Mouse (Mus musculus): Measurements from ENCODE around the gene Rgsl1.
A peak's percentile ranks its signal among the peaks of the same experiment; 100 is the strongest.
"Not testable (repeated sequence)": the region's sequence is repeated elsewhere in the genome, so short reads cannot be mapped to it uniquely, and the experiment has no call there.

The Rgsl1 gene

GRCm38 (mm10) chr1:153844042-153844441 is at the start of gene Rgsl1:
TSS of gene Rgsl1 (minus strand) at chr1:153844142.
- DNase-seq (ENCODE audit: low read depth, low spot score): no peak

- no peak for DNase-seq (ENCODE audit: low read depth, low spot score)
These were observed 47.5 kb upstream of the Rgsl1 start, which contains the start of gene Teddm1a for GRCm38 (mm10) chr1:153891442-153891841. TSS of gene Teddm1a (plus strand) at chr1:153891742.

- DNase-seq (ENCODE audit: low read depth, low spot score): no peak
These were observed 46.2 kb upstream of the Rgsl1 start for GRCm38 (mm10) chr1:153890121-153890520.

- DNase-seq (ENCODE audit: low read depth, low spot score): no peak
These were observed 42.2 kb upstream of the Rgsl1 start for GRCm38 (mm10) chr1:153886024-153886633.

- DNase-seq (ENCODE audit: low read depth, low spot score): not testable (repeated sequence)
These were observed 36.4 kb upstream of the Rgsl1 start for GRCm38 (mm10) chr1:153880391-153880790.

GRCm38 (mm10) chr1:153874045-153874444 is 30.1 kb upstream of the Rgsl1 start, which contains the start of gene Teddm1b:
TSS of gene Teddm1b (plus strand) at chr1:153874345.
- no peak for DNase-seq (ENCODE audit: low read depth, low spot score)

GRCm38 (mm10) chr1:153855946-153856345 is 12.0 kb upstream of the Rgsl1 start:
- DNase-seq (ENCODE audit: low read depth, low spot score): no peak

- DNase-seq (ENCODE audit: low read depth, low spot score): not testable (repeated sequence)
These were observed 8.8 kb upstream of the Rgsl1 start for GRCm38 (mm10) chr1:153852696-153853095.

GRCm38 (mm10) chr1:153846867-153847266 is 2.9 kb upstream of the Rgsl1 start:
- DNase-seq (ENCODE audit: low read depth, low spot score): peak; percentile 68

- DNase-seq (ENCODE audit: low read depth, low spot score): no peak
These were observed 2.5 kb upstream of the Rgsl1 start for GRCm38 (mm10) chr1:153846420-153846819.

GRCm38 (mm10) chr1:153842121-153842740 is 1.7 kb downstream of the Rgsl1 start:
- no peak for DNase-seq (ENCODE audit: low read depth, low spot score)

- no peak for DNase-seq (ENCODE audit: low read depth, low spot score)
These were observed 7.9 kb downstream of the Rgsl1 start for GRCm38 (mm10) chr1:153836036-153836435.

GRCm38 (mm10) chr1:153830746-153831145 is 13.2 kb downstream of the Rgsl1 start:
- DNase-seq (ENCODE audit: low read depth, low spot score): no peak

- no peak for DNase-seq (ENCODE audit: low read depth, low spot score)
These were observed 23.7 kb downstream of the Rgsl1 start for GRCm38 (mm10) chr1:153820216-153820615.

- no peak for DNase-seq (ENCODE audit: low read depth, low spot score)
These were observed 29.7 kb downstream of the Rgsl1 start for GRCm38 (mm10) chr1:153814278-153814677.

- DNase-seq (ENCODE audit: low read depth, low spot score): peak; percentile 78
These were observed 36.5 kb downstream of the Rgsl1 start for GRCm38 (mm10) chr1:153807390-153807993.

- no peak for DNase-seq (ENCODE audit: low read depth, low spot score)
These were observed 40.4 kb downstream of the Rgsl1 start for GRCm38 (mm10) chr1:153803530-153803929.

GRCm38 (mm10) chr1:153802691-153803090 is 41.3 kb downstream of the Rgsl1 start:
- DNase-seq (ENCODE audit: low read depth, low spot score): no peak

- DNase-seq (ENCODE audit: low read depth, low spot score): no peak
These were observed 49.7 kb downstream of the Rgsl1 start for GRCm38 (mm10) chr1:153794241-153794640.

- DNase-seq (ENCODE audit: low read depth, low spot score): no peak
These were observed 53.2 kb downstream of the Rgsl1 start for GRCm38 (mm10) chr1:153790708-153791107.

- no peak for DNase-seq (ENCODE audit: low read depth, low spot score)
These were observed 58.3 kb downstream of the Rgsl1 start for GRCm38 (mm10) chr1:153785608-153786007.

- DNase-seq (ENCODE audit: low read depth, low spot score): no peak
These were observed 60.6 kb downstream of the Rgsl1 start for GRCm38 (mm10) chr1:153783339-153783738.

GRCm38 (mm10) chr1:153778205-153778604 is 65.7 kb downstream of the Rgsl1 start:
- DNase-seq (ENCODE audit: low read depth, low spot score): no peak
